Mouse (Mus musculus): ENCODE results near the gene Neurod2. TPM values are rescaled to one million over a fixed set of nuclear protein-coding genes. Genes with fewer than 3 reads are reported as not detected.
A peak's percentile ranks its signal among the peaks of the same experiment; 100 is the strongest.

The Neurod2 gene
- total RNA-seq, 2 experiments from 2014 or later: not detected

GRCm38 (mm10) chr11:98336245-98337107, 7.0 kb upstream of the Neurod2 start:
- ATAC-seq (replicated peaks; ENCODE audit: low FRiP score, low TSS enrichment, poor library complexity, severe bottlenecking): 0 out of 2 replicates have a peak, but pooled peaks have one; percentile 39

DNA sequence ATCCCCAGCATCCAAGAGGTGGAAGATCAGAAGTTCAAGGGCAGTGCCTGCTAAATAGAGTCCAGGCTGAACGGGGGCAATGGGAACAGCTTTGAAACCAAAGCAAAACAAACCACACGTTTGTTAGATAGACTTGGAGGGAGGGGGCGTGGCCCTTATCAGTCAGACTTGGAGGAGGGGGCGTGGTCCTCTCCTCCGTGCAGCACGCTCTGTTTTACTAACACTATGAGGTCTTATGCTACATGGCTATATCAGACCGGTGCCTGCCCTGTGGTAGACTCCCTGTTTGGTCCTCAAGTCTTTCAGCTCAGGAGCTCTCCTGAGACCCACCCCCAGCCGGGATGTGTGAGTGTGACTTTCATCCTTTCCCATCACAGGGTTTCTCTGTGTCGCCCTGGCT, 5.8 kb upstream of the Neurod2 start:
- 0 out of 2 replicates have a peak, but pooled peaks have one; percentile 38 for ATAC-seq (replicated peaks; ENCODE audit: low FRiP score, low TSS enrichment, poor library complexity, severe bottlenecking)

GRCm38 (mm10) chr11:98333981-98334741, 4.7 kb upstream of the Neurod2 start:
- no peak for ATAC-seq (replicated peaks; ENCODE audit: low FRiP score, low TSS enrichment, poor library complexity, severe bottlenecking)

- ATAC-seq (replicated peaks; ENCODE audit: low FRiP score, low TSS enrichment, poor library complexity, severe bottlenecking): no peak
Measured at GRCm38 (mm10) chr11:98333263-98333696, 3.8 kb upstream of the Neurod2 start.

DNA sequence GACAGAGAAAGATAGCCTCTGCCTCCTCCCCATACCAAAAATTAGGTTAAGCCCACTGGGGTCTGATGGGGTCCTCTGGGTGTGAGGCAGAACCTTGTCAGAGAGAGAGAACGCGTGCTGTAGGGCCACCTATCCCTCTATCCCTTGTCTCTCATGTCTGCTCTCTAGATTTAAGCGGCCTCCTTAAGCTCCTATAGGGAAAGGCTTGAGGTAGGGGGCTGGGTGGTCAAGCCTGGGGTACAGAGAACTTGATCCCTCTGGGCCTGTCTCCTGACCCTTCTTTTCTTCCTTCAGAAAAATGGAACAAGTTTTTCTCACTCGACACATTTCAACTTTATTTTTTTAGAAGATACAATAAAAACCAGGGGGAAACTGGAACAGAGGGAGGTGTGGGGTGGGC, 3.4 kb upstream of the Neurod2 start:
- no peak for ATAC-seq (replicated peaks; ENCODE audit: low FRiP score, low TSS enrichment, poor library complexity, severe bottlenecking)

GRCm38 (mm10) chr11:98332186-98332585, 2.7 kb upstream of the Neurod2 start:
- no peak for ATAC-seq (replicated peaks; ENCODE audit: low FRiP score, low TSS enrichment, poor library complexity, severe bottlenecking)

DNA sequence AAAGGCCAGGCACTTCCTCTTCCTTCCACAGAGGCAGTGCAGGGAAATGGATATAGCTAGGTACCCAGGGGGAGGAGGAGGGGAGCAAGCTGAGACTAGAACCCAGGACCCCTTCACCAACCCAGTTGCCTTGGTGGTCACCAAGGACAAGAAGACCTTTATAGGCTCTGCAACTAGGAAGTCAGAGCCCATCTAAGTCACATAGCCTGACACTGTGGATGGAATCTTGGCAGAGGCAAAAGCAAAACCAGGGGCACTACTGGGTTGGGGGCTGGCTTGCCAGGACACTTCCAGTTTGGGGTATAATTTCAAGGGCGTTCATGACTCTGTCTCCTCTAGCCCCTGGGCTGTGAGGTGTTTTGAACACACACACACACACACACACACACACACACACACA, 2.0 kb upstream of the Neurod2 start:
- no peak for ATAC-seq (replicated peaks; ENCODE audit: low FRiP score, low TSS enrichment, poor library complexity, severe bottlenecking)

DNA sequence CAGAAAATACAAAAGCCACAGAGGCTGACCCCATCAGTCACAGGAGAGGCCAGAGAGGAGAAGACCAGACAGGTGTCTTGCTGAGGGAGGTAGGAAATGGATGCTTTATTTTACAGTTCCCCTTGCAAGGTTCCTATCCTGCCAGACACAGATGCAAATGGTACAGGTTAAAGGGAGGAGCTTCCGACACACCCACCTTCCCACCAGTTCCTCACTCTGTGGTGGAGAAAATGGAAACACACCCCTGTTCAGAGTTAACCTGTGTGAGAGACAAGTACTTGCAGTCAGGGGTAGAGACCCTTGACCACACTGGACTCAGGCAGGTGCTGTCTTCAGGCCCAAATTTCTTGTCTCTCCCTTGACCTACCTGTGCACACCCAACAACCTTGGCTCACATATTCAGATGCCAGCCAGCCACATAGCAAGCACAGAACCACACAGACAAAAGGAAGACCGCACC, 1.3 kb upstream of the Neurod2 start:
- ATAC-seq (replicated peaks; ENCODE audit: low FRiP score, low TSS enrichment, poor library complexity, severe bottlenecking): no peak

- ATAC-seq (replicated peaks; ENCODE audit: low FRiP score, low TSS enrichment, poor library complexity, severe bottlenecking): no peak
Measured at GRCm38 (mm10) chr11:98329960-98330744, 704 bp upstream of the Neurod2 start.

- ATAC-seq (replicated peaks; ENCODE audit: low FRiP score, low TSS enrichment, poor library complexity, severe bottlenecking): no peak
Measured at GRCm38 (mm10) chr11:98328371-98329069, 928 bp downstream of the Neurod2 start.

GRCm38 (mm10) chr11:98328031-98328370, 1.4 kb downstream of the Neurod2 start:
- no peak for ATAC-seq (replicated peaks; ENCODE audit: low FRiP score, low TSS enrichment, poor library complexity, severe bottlenecking)

DNA sequence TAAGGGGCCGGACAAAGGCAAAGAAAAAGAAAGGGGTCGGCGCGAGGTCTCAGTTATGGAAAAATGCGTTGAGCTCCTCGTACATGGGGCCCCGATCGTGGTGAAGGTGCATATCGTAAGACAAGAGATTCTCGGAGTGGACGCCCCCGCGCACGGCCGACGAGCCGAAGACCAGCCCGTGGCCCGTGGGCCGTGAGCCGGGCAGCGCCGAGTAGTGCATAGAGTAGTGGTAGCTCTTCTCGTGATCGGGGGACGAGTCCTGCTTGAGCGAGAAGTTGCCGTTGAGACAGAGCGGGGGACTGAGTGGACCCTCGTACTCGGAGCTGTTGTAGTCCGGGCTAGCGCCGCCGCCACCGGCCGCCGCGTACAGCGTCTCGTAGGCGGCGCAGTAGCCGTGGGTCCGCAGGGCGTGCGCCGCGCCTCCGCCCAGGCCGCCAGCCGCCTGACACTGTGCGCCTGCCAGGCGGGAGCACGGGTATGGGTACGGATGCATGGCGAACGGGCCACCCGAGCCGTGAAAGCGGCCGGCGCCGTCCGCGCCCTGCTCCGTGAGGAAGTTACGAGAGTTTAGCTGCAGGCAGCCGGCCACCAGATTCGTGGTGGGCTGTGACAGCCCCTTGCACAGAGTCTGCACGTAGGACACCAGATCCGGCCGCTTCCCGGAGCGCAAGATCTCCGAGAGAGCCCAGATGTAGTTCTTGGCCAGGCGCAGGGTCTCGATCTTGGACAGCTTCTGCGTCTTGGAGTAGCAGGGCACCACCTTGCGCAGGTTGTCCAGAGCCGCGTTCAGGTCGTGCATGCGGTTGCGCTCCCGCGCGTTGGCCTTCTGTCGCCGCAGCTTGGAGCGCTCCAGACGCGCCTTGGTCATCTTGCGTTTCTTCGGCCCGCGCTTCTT, 2.1 kb downstream of the Neurod2 start:
- ATAC-seq (replicated peaks; ENCODE audit: low FRiP score, low TSS enrichment, poor library complexity, severe bottlenecking): 0 out of 2 replicates have a peak, but pooled peaks have one; percentile 28

GRCm38 (mm10) chr11:98326741-98327135, 2.7 kb downstream of the Neurod2 start:
- ATAC-seq (replicated peaks; ENCODE audit: low FRiP score, low TSS enrichment, poor library complexity, severe bottlenecking): no peak

DNA sequence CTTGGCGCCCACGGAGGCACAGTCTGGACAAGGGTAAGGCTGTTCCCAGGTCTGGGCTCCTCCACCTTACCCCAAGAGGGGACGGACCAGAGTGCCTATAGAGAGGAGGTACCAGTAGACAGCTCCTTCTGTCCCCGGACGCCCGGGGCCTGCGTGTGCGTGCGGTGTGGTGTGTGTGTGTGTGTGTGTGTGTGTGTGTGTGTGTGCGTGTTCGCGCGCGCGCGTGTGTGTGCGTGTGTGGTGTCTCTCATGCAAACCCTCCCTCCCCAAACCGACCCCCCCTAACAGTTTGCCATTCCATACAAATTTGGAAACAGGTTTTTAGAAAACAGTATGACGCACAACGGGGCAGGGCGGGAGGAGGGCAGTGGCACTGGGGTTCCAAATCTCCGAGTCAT, 3.6 kb downstream of the Neurod2 start:
- ATAC-seq (replicated peaks; ENCODE audit: low FRiP score, low TSS enrichment, poor library complexity, severe bottlenecking): no peak

GRCm38 (mm10) chr11:98325191-98325820, 4.1 kb downstream of the Neurod2 start:
- ATAC-seq (replicated peaks; ENCODE audit: low FRiP score, low TSS enrichment, poor library complexity, severe bottlenecking): no peak

GRCm38 (mm10) chr11:98323933-98324332, 5.5 kb downstream of the Neurod2 start:
- peak; percentile 60; the same call in 1 of the 2 replicates for ATAC-seq (replicated peaks; ENCODE audit: low FRiP score, low TSS enrichment, poor library complexity, severe bottlenecking)

- no peak for ATAC-seq (replicated peaks; ENCODE audit: low FRiP score, low TSS enrichment, poor library complexity, severe bottlenecking)
Measured at GRCm38 (mm10) chr11:98323136-98323866, 6.1 kb downstream of the Neurod2 start.

All from megakaryocyte-erythroid progenitor cell, adult 5-6 weeks (primary cell).